Mouse (Mus musculus) layer of hippocampus, postnatal 25 days (tissue): ENCODE data around the gene Gm45521. TPM values are rescaled to one million over a fixed set of nuclear protein-coding genes. Genes with fewer than 3 reads are reported as not detected.

ENCODE experiments used
- DNase-seq, 2 experiments: peaks; one replicate each; pipeline ENCODE4 v3.0.0; 2022; ENCODE audit warnings: mixed read lengths in 2 of 2, low spot score in 1 of 2; ENCODE audit errors: extremely low spot score in 1 of 2
- total RNA-seq, 2 experiments: library from RNA; stranded (reverse); gene quantifications; 2 replicates each; pipeline ENCODE4 v1.2.3; 2021

The Gm45521 gene
- not detected for total RNA-seq

DNA sequence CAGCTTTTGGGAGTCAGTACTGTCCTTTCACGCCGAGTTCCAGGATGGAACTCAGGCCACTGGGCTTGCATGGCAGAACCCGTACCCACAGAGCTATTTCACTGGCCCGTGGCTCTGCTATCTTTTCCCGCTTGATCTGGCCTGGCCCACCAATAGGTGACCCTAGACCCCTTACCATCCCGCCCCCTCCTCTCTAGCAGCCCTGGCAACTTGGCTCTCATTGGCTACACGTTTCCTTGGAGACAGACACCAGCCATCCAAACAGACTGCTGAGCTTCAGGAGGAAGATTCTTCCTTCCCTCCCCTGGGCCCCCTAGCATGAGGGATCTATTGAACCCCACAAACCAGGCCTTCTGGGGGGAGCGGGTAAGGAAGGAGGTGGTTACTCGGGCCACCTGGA, at the start of gene Gm45521:
Gene Gm45521, plus strand, starts transcription at position 240 of the 400 bp plus-strand sequence.
- DNase-seq, result no peak

DNA sequence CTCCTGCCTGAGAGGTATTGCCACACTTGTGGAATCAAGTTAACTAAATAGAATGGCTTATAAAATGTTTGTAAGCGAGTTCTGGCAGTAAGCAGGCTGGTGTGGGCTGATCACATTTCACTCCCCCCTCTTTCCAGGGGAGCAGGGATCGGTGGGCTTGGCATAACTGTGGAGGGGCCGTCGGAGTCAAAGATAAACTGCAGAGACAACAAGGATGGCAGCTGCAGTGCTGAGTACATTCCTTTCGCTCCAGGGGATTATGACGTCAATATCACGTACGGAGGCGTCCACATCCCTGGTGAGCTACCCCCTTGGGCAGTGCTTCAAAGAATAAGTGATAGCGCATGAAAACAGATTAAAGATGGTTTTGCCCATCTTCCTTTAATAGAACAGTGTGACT, 47.6 kb upstream of the Gm45521 start:
- no peak for DNase-seq

GRCm38 (mm10) chr14:7913842-7914241, 43.2 kb upstream of the Gm45521 start:
- no peak for DNase-seq

- no peak for DNase-seq
These were observed 42.6 kb upstream of the Gm45521 start for GRCm38 (mm10) chr14:7914461-7914860.

DNA sequence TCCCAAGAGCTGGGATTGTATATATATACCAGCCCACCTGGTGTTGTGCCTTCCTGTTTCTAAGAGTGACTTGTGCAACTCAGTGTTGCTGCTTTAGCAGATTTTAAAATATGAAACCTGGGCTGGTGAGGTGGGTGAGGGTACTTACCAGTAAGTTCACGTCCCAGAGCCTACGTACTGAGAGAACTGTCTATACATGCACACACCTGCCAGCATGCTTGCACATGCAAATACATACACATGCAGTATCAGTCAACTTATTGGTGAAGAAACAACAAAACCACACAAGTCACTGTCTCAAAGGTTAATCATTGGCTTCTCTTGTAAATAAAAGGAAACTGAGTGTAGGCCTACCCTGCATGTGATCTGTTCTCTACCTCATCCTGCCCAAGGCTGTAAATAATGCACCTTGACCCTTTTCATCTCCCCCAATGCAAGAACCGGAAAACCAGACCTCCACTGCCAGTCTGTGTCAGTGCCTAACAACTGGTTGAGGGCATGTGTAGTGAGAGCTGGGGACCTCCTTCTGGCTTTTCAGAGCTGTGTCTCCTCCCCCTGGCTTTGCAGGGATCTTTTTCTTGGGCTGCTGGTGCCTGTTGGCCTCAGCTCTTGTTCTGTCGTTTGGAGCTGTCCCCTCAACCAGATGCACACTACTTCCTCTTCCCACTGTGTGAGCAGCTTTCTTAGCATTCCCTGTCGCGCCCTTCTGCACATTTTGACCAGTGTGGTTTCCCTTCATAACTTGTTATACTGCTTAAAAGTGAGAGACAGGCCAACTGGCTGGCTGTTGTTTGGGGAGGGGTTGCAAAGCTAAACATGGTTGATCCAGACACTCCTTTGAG, 38.7 kb upstream of the Gm45521 start:
- DNase-seq, result no peak

DNA sequence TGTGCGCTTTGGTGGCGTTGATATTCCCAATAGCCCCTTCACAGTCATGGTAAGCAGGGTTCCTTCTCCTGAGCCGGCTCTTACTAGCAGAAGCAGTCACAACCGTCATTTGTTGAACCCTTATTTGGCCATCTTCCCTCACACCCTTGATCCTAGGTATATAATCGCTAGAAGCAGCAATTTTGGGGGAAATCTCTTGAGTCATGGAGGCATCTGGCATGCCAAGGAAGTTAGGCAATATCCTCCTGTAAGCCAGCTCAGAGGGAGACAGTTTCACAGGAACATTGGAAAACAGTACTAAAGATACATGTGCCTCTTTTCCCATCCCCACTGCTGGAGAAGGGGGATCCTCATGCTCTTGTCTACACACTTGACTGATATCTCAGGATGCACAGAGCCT, 37.8 kb upstream of the Gm45521 start:
- no peak for DNase-seq

- DNase-seq, result no peak
These were observed 37.2 kb upstream of the Gm45521 start for GRCm38 (mm10) chr14:7919921-7920320.

GRCm38 (mm10) chr14:7921459-7921858, 35.6 kb upstream of the Gm45521 start:
- DNase-seq, result no peak

DNA sequence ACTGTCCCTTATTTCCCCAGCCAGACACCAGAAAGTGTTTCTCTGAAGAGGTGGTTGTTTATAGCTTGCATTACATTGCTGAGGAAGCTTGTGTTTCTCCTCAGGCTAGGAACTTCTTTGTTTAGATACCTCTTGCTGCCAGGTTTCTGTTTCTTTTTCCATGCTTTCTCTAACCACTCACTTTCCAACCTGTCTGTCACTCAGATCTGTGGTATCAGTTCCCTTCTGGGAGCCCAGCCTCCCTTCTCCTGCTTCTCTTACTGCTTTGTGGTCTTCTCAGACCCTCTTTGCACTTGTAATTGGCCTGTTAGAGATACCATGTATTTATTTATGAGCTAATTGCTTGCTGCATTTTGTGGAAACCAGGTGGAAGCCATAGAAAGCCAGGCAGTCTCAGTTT, 33.5 kb upstream of the Gm45521 start:
- DNase-seq, result no peak

DNA sequence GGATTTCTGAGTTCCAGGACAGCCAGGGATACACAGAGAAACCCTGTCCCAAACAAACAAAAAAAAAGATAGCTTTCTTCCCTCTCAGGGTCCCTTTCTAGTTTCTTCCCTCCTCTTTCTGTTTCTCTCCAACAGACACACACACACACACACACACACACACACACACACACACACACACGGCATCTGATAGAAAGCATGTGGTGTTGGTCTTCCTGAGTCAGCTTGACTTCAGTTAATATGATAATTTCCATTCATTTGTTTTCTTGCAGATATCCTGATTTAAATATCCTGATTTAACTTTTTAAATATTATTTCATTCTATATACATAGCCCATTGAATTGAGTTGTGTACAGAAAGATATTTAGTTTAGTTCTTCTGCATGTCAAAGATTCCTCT, 28.7 kb upstream of the Gm45521 start:
- no peak for DNase-seq

DNA sequence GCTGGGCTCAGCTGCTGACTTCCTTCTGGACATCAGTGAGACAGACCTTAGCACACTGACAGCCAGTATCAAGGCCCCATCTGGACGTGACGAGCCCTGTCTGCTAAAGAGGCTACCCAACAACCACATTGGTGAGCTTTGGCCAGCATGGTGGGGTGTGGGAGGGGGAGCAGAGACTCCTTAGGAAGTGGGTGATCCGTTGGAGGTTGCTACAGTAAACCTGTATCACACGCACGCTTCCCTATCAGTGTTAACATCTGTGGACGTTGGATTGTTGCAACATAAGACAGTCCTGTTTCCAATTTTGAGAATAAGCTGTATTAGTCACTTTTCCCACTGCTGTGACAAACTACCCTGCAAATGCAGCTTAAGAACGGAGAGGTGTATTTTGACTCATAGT, 28.1 kb upstream of the Gm45521 start:
- DNase-seq, result no peak

- no peak for DNase-seq
These were observed 24.9 kb upstream of the Gm45521 start for GRCm38 (mm10) chr14:7932151-7932550.

DNA sequence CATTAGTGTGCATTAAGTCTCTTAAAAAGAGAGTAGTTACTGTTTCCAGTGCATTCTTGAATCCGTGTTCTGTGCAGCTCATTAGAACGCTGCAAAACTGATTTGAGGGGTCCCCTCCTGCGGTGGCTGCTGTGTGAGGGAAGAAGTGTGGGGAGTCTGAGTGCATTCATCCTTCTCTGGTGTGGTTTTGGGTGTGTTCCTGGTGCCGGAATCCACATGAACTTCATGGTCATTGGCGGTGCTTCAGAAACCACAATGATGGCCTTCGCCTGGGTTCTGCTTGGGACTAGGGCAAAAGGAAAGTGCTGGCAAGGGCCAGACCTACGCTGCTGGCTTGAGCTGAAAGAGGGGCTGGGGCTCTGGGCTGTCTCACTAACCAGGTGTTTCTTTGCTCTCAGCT, 22.9 kb upstream of the Gm45521 start:
- DNase-seq, result no peak

DNA sequence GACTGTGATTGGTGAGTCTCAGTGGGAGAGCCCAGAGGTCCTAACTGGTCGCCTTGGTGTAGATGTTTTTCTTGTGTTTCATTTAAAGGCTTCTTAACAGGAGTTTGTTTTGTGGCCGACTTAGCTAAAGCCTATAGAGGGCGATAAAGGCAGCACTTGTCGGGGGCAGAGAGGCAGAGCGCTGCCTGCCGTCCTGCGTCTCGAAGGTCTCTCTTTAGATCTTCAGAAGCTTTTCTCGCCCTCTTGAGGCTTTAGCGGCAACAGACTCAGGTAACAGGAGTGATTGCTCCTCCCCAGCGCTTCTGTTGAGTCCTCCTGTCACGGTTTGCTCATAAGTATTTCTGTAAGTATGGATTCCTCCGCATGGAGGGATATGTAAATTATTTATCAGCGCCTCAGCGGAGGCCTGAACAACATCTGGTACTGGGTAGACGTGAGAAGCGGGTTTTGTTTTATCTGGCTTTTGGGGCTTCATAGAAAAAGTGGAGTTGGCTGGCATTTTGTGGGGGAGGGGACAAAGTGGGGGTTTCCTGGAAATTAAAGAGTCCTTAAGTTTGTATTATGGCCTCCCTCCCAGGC, 19.9 kb upstream of the Gm45521 start:
- DNase-seq, result no peak

- DNase-seq, result peak in 1 of 2 experiments; percentile 29
These were observed 18.0 kb upstream of the Gm45521 start for GRCm38 (mm10) chr14:7938809-7939784.

- no peak for DNase-seq
These were observed 15.7 kb upstream of the Gm45521 start for GRCm38 (mm10) chr14:7941413-7941812.

GRCm38 (mm10) chr14:7943101-7943800, 13.8 kb upstream of the Gm45521 start:
- peak in 1 of 2 experiments; percentile 34 for DNase-seq

- DNase-seq, result no peak
These were observed 13.3 kb upstream of the Gm45521 start for GRCm38 (mm10) chr14:7943801-7944135.

DNA sequence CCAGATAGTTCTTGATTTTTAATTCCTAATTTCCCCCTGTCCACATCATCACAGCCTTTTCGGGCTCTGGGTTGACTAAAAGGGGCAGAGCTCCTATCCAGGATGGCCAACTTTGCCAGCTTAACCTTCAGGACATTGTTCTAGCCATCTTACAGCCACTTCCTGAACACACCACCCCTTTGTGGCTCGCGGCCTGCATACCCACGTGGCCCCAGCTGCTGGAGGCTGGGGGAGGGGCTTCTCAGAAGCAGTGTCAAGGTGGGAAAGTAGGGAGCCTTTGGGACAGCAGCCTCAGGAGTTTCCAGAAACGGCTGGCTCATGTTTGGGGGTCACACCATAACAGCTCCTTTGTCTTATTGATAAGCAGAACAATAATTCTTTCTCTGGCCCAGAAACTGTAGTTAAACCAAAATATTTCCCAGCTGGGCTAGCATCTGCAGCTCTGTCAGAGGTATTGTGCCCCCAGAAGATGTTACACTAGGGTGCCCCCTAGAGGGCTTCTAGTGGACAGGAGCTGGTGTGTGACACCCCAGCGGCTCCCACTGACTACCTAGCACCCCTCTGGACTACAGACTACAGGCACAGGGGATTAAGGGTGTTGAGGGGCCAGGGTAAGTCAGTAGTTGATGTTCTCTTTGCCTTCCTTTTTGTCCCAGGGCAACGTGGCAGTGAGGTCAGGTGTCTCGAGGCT, 12.6 kb upstream of the Gm45521 start:
- peak in 1 of 2 experiments; percentile 27 for DNase-seq

DNA sequence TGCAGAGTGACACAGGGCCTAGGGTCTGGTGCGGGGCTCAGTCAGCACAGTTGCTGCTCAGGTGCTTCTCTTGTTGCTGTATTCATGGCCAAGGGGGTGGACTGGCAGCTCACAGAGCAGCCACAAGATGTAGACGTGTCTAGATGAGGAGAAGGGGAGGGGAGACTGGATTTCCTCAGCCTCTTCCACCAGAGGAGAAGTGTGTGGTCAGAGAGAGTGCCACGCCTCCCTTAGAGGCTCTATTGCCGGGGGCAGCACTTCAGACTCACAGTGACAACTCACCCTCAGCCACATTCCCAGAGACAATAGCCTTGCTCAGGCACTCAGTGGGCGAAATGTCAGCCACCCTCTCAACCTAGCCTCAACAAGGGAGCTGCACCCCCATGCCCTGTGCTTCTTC, 11.8 kb upstream of the Gm45521 start:
- DNase-seq, result no peak
